Mouse (Mus musculus): ENCODE measurements around the gene Hhex.

The Hhex gene

GRCm38 (mm10) chr19:37434263-37434951 is at the start of gene Hhex:
TSS of gene Hhex (plus strand) at chr19:37434810.
- DNase-seq (ENCODE audit: low read depth): peak; percentile 23

- no peak for DNase-seq (ENCODE audit: low read depth)
Measured at GRCm38 (mm10) chr19:37386126-37386525, 48.5 kb upstream of the Hhex start.

GRCm38 (mm10) chr19:37391869-37392268 is 42.7 kb upstream of the Hhex start:
- DNase-seq (ENCODE audit: low read depth): no peak

DNA sequence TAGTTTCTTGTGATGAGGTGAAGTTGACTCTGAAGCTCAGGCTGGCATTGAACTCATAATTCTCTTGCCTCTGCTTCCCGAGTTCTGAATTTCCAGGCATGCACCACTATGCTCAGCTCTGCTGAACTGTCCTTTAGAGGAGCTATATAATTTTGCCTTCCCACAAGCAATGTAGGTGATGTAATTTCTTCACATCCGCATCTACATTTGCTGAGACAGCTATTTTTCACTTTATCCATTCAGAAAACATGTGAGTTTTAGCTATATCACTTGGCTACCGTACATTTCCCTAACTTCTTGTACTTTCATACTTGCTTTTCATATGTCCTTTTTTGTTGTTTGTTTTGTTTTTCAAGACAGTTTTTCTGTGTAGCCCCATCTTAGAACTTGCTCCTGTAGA is 38.3 kb upstream of the Hhex start:
- DNase-seq (ENCODE audit: low read depth): no peak

- DNase-seq (ENCODE audit: low read depth): no peak
Measured at GRCm38 (mm10) chr19:37400936-37401335, 33.7 kb upstream of the Hhex start.

GRCm38 (mm10) chr19:37418294-37418693 is 16.3 kb upstream of the Hhex start:
- DNase-seq (ENCODE audit: low read depth): peak; percentile 58

GRCm38 (mm10) chr19:37419613-37420012 is 15.0 kb upstream of the Hhex start:
- DNase-seq (ENCODE audit: low read depth): peak; percentile 82

GRCm38 (mm10) chr19:37428589-37428988 is 6.0 kb upstream of the Hhex start:
- DNase-seq (ENCODE audit: low read depth): no peak

DNA sequence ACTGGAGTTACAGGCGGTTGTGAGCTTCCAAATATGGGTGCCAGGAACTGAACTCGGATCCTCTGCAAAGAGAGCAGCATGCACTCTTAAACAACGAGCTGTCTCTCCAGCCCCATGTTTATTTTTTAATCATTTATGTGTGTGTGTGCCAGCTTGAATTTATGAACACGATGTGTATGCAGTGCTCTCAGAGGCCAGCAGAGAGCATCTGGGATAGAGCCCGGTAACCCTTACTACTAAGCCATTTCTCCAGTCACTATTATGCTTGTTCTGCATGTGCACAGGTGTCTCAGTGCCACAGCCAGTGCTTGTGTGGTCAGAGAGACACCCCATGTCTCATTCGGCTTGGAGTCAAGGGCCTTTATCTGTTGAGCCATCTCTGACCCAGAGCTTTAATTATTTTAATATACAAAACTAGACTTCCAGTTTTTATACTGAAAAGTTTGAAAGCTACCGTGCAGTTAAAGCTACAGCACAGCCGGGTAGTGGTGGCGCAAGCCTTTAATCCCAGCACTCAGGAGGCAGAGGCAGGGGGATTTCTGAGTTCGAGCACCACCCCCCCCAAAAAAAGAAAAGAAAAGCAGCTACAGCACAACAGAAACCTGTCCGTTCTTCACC is 3.4 kb upstream of the Hhex start:
- no peak for DNase-seq (ENCODE audit: low read depth)

DNA sequence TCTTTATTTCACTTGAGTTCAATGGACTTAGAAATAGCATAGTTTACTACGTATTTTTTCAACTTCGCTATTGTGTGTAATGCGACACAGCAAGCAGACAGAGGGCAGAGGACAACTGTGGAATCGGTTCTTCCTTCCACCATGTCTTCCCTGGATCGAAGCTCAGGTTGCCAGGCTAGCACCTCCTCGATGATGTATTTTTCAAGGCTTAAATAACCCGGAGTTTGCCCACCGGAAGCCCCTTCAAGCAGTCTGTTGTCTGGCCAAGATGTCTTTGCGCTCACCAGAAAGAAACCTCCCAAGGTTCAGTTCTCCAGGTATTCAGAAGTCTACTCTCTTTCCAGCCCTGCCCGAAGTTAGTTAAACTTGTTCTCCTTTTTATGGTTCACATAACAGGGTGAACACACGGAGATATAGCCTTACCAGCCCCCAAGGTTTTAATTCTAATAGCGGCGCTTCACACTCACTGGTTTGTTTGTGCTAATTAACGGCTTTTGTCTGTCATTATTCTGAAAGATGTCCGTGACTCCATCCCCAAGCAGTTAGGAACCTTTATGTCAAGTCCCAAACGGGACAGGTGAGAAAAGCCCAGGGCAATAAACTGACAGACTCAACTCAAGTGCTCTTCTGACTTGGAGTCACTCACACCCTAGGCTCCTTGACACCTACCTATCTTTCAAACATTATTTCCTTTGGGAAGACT is 1.6 kb upstream of the Hhex start:
- DNase-seq (ENCODE audit: low read depth): no peak

DNA sequence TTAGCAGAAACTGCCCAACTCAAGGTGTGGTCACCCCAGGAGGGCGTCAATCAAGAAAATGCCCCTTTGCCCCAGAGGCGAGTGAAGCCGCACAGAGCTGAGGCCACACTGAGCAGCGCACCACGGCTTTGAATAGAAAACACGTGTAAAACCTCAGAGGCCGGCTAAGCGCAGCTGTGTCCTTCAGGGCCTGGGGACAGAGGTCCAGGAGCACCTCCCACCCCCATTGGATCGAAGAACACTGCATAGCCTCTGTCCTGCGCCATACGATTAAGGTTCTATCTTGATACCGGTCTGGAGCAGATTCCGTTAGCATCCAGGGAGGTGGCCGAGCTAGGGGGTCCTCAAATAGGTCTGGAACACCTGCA is 731 bp upstream of the Hhex start:
- no peak for DNase-seq (ENCODE audit: low read depth)

DNA sequence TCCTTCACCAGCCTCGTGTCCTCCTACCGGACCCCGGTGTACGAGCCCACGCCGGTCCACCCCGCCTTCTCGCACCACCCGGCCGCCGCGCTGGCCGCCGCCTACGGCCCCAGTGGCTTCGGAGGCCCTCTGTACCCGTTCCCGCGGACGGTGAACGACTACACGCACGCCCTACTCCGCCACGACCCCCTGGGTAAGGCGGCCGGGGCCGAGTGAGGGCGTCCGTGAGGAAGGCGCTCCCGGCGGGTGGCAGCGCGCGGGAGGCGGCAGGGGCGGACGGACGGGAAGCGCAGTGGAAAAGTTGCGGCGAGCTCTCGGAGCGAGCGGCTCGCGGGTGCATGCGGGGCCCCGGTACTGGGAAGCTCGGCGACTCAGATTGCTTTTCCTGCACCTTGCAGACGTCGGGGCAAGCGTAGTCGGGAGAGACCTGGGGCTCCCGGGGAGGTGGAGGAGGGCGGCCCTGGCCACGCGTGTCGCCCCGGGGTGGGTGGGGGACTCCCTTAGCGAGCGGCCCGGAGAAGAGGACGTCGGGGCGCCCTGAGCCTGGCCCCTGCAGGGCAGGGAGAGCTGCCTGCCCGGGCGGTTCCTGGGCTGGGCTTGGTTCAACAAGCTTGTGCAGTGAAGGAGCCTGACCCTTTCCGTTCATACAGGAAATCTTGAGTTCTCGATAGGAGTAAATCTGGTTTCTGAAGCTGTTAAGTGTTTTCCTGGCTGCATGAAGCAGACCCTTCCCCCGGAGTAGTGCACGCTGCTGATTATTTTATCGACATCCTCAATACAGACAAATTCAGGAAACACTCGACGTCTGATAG is 637 bp downstream of the Hhex start:
- peak; percentile 10 for DNase-seq (ENCODE audit: low read depth)

GRCm38 (mm10) chr19:37435853-37436174 is 1.2 kb downstream of the Hhex start:
- no peak for DNase-seq (ENCODE audit: low read depth)

GRCm38 (mm10) chr19:37436514-37437288 is 2.1 kb downstream of the Hhex start:
- DNase-seq (ENCODE audit: low read depth): no peak

GRCm38 (mm10) chr19:37437289-37437606 is 2.6 kb downstream of the Hhex start:
- no peak for DNase-seq (ENCODE audit: low read depth)

DNA sequence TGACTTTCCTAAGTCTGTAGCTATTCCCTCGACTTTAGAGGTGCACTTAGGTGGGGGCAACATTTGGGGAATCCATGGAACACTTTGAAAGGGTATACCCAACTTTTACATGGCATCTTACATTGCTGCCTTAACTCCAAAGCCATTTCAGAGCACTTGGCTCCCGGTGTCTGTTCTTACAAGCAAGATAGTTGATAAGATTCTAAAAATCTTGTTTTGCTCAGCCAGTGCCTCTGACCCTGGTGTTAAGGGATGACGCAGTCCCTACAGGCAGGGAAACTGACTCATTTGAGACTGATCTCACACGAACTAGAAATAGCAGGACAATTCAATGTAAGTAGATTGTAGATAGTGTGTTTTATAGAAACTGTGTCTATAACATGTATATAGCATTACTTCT is 5.6 kb downstream of the Hhex start:
- no peak for DNase-seq (ENCODE audit: low read depth)

GRCm38 (mm10) chr19:37440708-37441475 is 6.3 kb downstream of the Hhex start:
- DNase-seq (ENCODE audit: low read depth): no peak

GRCm38 (mm10) chr19:37442524-37443286 is 8.1 kb downstream of the Hhex start:
- DNase-seq (ENCODE audit: low read depth): no peak

DNA sequence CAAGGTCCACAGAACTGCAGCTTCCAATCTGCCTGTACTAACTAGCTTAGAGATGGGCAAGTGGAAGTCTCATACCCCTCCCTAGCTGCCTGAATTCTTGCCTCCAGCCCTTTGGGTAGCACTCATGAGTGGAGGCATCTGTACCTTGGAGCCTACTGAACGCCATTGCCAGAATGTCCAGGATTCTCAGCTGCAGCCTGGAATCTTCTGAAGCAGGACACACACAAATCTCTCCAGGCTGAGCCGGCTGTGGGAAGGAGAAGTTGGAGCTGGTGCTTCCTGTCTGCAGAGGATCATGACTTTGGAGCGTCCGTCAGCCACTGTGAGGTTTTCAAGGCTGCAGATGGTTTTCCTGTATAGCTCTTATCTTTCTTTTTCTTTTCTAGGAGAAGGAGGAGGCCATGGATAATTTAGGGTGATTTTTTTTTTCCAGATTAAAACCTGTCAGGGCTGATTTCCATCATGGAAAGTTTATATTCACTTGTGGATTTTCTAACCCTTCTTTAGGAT is 9.1 kb downstream of the Hhex start:
- DNase-seq (ENCODE audit: low read depth): no peak

DNA sequence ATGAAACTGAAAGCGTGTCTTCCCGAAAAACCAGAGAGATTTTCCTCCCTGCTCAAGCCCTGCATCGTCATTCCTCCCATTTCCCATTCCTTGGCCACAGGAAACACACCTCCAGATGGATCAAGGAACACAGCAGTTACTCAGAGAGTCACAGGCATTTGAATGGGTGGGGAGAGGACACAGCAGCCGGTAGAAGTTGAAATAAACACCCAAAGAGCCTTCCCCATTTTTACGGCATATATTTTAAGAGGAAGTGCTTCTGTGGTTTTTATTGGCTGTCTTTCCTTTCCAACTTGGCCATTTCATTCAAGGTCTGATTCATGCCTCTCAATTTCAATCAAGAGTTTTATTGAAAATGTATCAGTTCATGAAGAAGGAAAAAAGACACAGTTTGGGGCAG is 13.6 kb downstream of the Hhex start:
- DNase-seq (ENCODE audit: low read depth): no peak

All from naive thymus-derived CD4-positive, alpha-beta T cell, adult 2 months (primary cell).